Mouse (Mus musculus) heart, adult 8-10 months (tissue): ENCODE data around the gene Cdh8. TPM values are rescaled to one million over a fixed set of nuclear protein-coding genes. Genes with fewer than 3 reads are reported as not detected.
"Not testable (repeated sequence)": the region's sequence is repeated elsewhere in the genome, so short reads cannot be mapped to it uniquely, and the experiment has no call there.

Experiments used
- DNase-seq: peaks from one replicate; pipeline ENCODE4 v3.0.0; 2022; ENCODE audit warnings: low spot score
- total RNA-seq, 4 experiments: library from RNA; stranded (reverse); gene quantifications; 2 replicates each; pipeline ENCODE4 v1.2.4; 2022

Gene Cdh8
- total RNA-seq, 4 experiments from 2014 or later, result 0.34 to 1.3 (median 0.72) TPM

- DNase-seq, result no peak
These were observed 131.2 kb downstream of the Cdh8 start for GRCm38 (mm10) chr8:99285103-99285502.

GRCm38 (mm10) chr8:99280375-99280774 is 135.9 kb downstream of the Cdh8 start:
- no peak for DNase-seq

GRCm38 (mm10) chr8:99267133-99267532 is 149.1 kb downstream of the Cdh8 start:
- DNase-seq, result no peak

- DNase-seq, result no peak
These were observed 181.9 kb downstream of the Cdh8 start for GRCm38 (mm10) chr8:99234372-99234771.

GRCm38 (mm10) chr8:99223697-99224096 is 192.6 kb downstream of the Cdh8 start:
- DNase-seq, result no peak

- DNase-seq, result no peak
These were observed 211.1 kb downstream of the Cdh8 start for GRCm38 (mm10) chr8:99205194-99205593.

- no peak for DNase-seq
These were observed 225.6 kb downstream of the Cdh8 start for GRCm38 (mm10) chr8:99190643-99191042.

- no peak for DNase-seq
These were observed 229.4 kb downstream of the Cdh8 start for GRCm38 (mm10) chr8:99186879-99187278.

GRCm38 (mm10) chr8:99184186-99184585 is 232.1 kb downstream of the Cdh8 start:
- DNase-seq, result no peak

GRCm38 (mm10) chr8:99166966-99167365 is 249.3 kb downstream of the Cdh8 start:
- DNase-seq, result no peak

GRCm38 (mm10) chr8:99161633-99162032 is 254.6 kb downstream of the Cdh8 start:
- no peak for DNase-seq

- no peak for DNase-seq
These were observed 270.8 kb downstream of the Cdh8 start for GRCm38 (mm10) chr8:99145436-99145835.

GRCm38 (mm10) chr8:99144761-99145160 is 271.5 kb downstream of the Cdh8 start:
- not testable (repeated sequence) for DNase-seq

GRCm38 (mm10) chr8:99098453-99098852 is 317.8 kb downstream of the Cdh8 start:
- no peak for DNase-seq

- no peak for DNase-seq
These were observed 364.9 kb downstream of the Cdh8 start for GRCm38 (mm10) chr8:99051344-99051743.

GRCm38 (mm10) chr8:99048664-99049363 is 367.5 kb downstream of the Cdh8 start:
- DNase-seq, result no peak

GRCm38 (mm10) chr8:99040423-99040822 is 375.8 kb downstream of the Cdh8 start:
- DNase-seq, result no peak

GRCm38 (mm10) chr8:99031060-99031459 is 385.2 kb downstream of the Cdh8 start:
- DNase-seq, result no peak
